Mouse (Mus musculus): Measurements from ENCODE around the gene Adk. TPM values are rescaled to one million over a fixed set of nuclear protein-coding genes. Genes with fewer than 3 reads are reported as not detected.
"Not testable (repeated sequence)": the region's sequence is repeated elsewhere in the genome, so short reads cannot be mapped to it uniquely, and the experiment has no call there.

Adk gene
- polyA plus RNA-seq, 1 experiment = 27.3 TPM

DNA sequence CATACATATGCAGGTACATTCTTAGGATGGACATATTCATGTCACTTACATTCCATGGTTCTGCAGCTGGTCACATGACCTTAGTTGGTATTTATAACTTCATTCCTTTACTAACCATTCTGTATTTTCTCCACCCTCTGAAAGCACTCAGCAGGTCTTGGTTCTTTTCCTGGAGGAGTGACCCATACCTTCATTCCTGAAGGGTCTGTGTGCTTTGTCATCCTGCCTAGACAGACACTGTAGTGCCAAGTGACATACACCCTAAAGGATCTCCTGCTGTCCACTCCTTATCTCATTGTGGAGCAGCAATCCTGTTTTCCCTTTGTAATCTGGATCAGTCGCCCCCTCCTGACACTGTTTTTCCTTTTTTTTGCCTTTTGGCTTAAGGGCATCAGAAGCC is 30.4 kb downstream of the Adk start:
- Histone ChIP-seq H3K27ac (ENCODE audit: control insufficient read depth, insufficient read depth, low read depth, low read length, poor library complexity) (no peak overlapping the region), H3K4me3 (replicated peaks; ENCODE audit: control insufficient read depth, low read depth, low read length) (no peak overlapping the region), H3K4me1 (ENCODE audit: control insufficient read depth, insufficient read depth, low read length) (peaks cover 1% of the 10 kb centered on the region; the same call in 1 of the 2 replicates)
- TF ChIP-seq CTCF (IDR thresholded peaks at IDR 0.05; ENCODE audit: control insufficient read depth, insufficient read depth, low read length) = no peak
- no peak for TF ChIP-seq POLR2A (IDR thresholded peaks at IDR 0.05; ENCODE audit: borderline replicate concordance, control insufficient read depth, low read depth, low read length)
- 85% methylated on average over 1 of the region's 1 CpGs for WGBS

DNA sequence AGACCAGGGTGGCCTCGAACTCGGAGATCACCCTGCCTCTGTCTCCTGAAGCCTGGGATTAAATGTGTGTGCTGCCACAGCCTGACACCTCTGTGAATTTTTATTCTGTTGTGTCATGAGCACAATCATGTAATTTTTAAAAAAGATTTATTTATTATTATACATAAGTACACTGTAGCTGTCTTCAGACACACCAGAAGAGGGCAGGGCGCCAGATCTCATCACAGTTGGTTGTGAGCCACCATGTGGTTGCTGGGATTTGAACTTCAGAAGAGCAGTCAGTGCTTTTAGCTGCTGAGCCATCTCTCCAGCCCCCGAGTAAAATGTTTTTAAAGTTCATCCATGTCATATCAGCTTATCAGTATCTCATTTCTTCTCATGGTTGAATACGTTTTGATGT is 33.3 kb downstream of the Adk start:
- H3K4me1 ChIP-seq (ENCODE audit: control insufficient read depth, insufficient read depth, low read length) = no peaks in the 10 kb centered on the region; the same call in 1 of the 2 replicates
- H3K27ac ChIP-seq (ENCODE audit: control insufficient read depth, insufficient read depth, low read depth, low read length, poor library complexity) = no peak overlapping the region
- no peak overlapping the region for H3K4me3 ChIP-seq (replicated peaks; ENCODE audit: control insufficient read depth, low read depth, low read length)
- WGBS = 76% methylated on average over 5 of the region's 5 CpGs
- TF ChIP-seq POLR2A (IDR thresholded peaks at IDR 0.05; ENCODE audit: borderline replicate concordance, control insufficient read depth, low read depth, low read length) = no peak
- TF ChIP-seq CTCF (IDR thresholded peaks at IDR 0.05; ENCODE audit: control insufficient read depth, insufficient read depth, low read length) = no peak

DNA sequence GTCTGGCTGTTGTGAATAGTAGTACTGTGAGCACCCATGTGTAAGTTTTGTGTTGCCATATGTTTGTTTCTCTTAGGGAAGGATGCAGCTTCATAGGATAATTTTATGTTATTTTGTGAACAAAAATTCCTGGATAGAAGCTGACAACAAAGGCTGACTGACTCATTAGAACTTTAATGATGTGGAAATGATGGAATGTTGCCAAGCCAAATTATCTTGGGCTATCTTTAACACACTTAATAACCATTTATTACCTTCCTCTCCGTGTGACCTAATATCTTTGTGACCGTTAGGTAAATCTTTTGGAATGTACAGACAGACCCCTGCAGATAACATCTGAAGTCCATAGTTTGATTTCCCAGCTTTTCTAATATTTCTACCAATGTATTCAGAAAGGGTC is 33.7 kb downstream of the Adk start:
- Histone ChIP-seq H3K27ac (ENCODE audit: control insufficient read depth, insufficient read depth, low read depth, low read length, poor library complexity) (no peak overlapping the region), H3K4me3 (replicated peaks; ENCODE audit: control insufficient read depth, low read depth, low read length) (no peak overlapping the region), H3K4me1 (ENCODE audit: control insufficient read depth, insufficient read depth, low read length) (no peaks in the 10 kb centered on the region; the same call in 1 of the 2 replicates)
- TF ChIP-seq POLR2A (IDR thresholded peaks at IDR 0.05; ENCODE audit: borderline replicate concordance, control insufficient read depth, low read depth, low read length) = no peak
- no peak for TF ChIP-seq CTCF (IDR thresholded peaks at IDR 0.05; ENCODE audit: control insufficient read depth, insufficient read depth, low read length)
- 78% methylated on average over 2 of the region's 2 CpGs for WGBS

DNA sequence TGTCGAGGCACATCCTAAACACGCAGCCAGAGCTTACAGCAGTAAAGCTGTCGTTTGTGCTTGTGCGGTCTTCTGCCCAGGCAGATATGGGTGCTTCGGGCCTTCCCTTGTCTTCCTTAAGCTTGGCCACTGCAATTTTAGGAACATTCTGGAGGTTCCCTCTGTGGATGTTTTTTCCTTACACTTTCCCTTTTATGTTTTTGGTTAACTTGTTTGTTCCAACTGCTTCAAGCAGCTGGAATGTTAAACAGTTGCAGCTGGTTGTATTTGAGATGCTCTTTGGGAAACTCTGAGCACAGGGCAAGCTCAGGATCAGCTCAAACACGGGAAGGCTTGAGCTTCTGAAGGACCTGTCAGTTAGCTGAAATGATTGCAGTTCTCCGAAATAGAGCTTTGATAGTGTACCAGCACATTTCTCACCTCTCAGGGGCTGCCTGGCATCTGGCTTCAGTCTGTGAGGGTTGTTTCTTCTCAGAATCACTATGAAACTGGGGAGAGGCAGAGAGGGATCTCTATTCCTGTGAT is 34.5 kb downstream of the Adk start:
- H3K4me3 ChIP-seq (replicated peaks; ENCODE audit: control insufficient read depth, low read depth, low read length) = no peak overlapping the region
- H3K27ac ChIP-seq (ENCODE audit: control insufficient read depth, insufficient read depth, low read depth, low read length, poor library complexity) = no peak overlapping the region
- 83% methylated on average over 7 of the region's 7 CpGs for WGBS
- TF ChIP-seq POLR2A (IDR thresholded peaks at IDR 0.05; ENCODE audit: borderline replicate concordance, control insufficient read depth, low read depth, low read length) = no peak
- no peak for TF ChIP-seq CTCF (IDR thresholded peaks at IDR 0.05; ENCODE audit: control insufficient read depth, insufficient read depth, low read length)
- H3K4me1 ChIP-seq (ENCODE audit: control insufficient read depth, insufficient read depth, low read length) = no peaks in the 10 kb centered on the region; the same call in 1 of the 2 replicates

DNA sequence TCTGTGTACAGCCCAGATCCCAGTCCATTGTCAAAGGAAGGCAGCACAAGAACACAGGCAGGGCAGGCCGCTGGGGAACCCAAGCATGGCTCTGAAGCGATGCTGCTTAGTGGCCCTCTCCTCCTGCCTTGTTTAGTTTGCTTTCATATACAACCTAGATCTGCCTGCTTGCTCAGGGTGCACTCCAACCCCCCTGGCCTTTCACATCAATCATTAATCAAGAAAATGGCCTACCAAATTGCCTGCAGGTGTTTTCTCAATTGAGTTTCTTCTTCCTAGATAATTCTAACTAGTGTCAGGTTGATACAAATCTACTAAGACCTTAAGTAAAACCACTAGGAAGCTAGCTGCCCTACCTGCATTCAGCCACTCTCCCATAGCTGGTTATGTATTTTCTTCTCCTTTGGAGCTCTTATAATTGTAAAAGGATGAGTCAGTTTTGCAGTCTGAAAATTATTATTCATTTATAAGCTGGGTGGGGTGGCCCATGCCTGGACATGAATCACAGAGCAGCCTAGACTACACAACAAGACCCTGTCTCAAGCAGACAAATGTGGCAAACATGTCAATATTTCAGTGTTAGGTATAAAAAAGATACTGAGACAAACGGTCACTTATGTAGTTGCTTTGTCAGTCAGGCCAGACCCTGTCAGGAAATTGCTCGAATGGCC is 35.2 kb downstream of the Adk start:
- no peaks in the 10 kb centered on the region; the same call in 1 of the 2 replicates for H3K4me1 ChIP-seq (ENCODE audit: control insufficient read depth, insufficient read depth, low read length)
- H3K4me3 ChIP-seq (replicated peaks; ENCODE audit: control insufficient read depth, low read depth, low read length) = no peak overlapping the region
- TF ChIP-seq CTCF (IDR thresholded peaks at IDR 0.05; ENCODE audit: control insufficient read depth, insufficient read depth, low read length) = no peak
- H3K27ac ChIP-seq (ENCODE audit: control insufficient read depth, insufficient read depth, low read depth, low read length, poor library complexity) = no peak overlapping the region
- WGBS = 75% methylated on average over 4 of the region's 4 CpGs

DNA sequence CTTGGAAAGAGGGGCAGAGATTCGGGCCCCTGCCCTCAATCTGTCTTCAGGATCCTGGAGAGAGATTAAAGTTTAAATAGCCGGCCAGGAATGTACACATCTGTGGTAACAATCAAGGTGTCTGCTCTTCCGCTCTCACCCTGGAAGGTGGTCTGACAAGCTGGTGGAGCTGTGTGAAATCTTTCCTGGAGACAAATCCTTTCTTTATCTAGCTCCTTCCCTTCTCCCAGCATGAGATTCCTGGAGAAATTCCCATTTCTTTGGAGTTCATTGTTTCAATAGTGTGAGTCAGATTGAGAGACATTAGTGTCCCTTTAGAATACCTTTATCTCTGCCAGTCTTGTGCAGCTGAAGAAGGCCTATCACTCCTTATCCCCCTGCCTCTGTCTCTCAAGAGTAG is 36.4 kb downstream of the Adk start:
- no peak for TF ChIP-seq POLR2A (IDR thresholded peaks at IDR 0.05; ENCODE audit: borderline replicate concordance, control insufficient read depth, low read depth, low read length)
- TF ChIP-seq CTCF (IDR thresholded peaks at IDR 0.05; ENCODE audit: control insufficient read depth, insufficient read depth, low read length) = no peak
- Histone ChIP-seq H3K27ac (ENCODE audit: control insufficient read depth, insufficient read depth, low read depth, low read length, poor library complexity) (no peak overlapping the region), H3K4me3 (replicated peaks; ENCODE audit: control insufficient read depth, low read depth, low read length) (no peak overlapping the region), H3K4me1 (ENCODE audit: control insufficient read depth, insufficient read depth, low read length) (no peaks in the 10 kb centered on the region; the same call in 1 of the 2 replicates)
- 78% methylated on average over 3 of the region's 3 CpGs for WGBS

DNA sequence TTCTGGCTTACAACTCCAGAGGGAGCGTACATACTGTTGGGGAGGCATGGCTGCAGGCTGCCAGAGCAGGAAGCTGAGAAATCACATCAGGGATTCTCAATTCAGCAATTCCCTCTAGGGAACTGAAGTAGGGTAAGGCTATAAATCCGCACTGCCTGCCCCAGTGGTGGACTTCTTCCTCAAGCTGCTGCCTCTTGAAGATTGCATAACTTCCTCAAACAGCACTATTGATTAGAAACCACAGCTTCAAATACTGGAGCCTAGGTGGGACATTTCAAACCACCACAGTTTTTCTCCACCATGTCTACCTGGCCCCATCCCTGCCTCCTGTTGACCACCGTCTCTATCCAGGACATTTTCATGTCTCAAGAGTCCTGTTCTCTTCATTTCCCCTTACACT is 38.0 kb downstream of the Adk start:
- H3K4me3 ChIP-seq (replicated peaks; ENCODE audit: control insufficient read depth, low read depth, low read length) = no peak overlapping the region
- TF ChIP-seq POLR2A (IDR thresholded peaks at IDR 0.05; ENCODE audit: borderline replicate concordance, control insufficient read depth, low read depth, low read length) (no peak), CTCF (IDR thresholded peaks at IDR 0.05; ENCODE audit: control insufficient read depth, insufficient read depth, low read length) (no peak)
- no peak overlapping the region for H3K27ac ChIP-seq (ENCODE audit: control insufficient read depth, insufficient read depth, low read depth, low read length, poor library complexity)
- no peaks in the 10 kb centered on the region; the same call in 1 of the 2 replicates for H3K4me1 ChIP-seq (ENCODE audit: control insufficient read depth, insufficient read depth, low read length)
- 28% methylated on average over 3 of the region's 3 CpGs for WGBS

DNA sequence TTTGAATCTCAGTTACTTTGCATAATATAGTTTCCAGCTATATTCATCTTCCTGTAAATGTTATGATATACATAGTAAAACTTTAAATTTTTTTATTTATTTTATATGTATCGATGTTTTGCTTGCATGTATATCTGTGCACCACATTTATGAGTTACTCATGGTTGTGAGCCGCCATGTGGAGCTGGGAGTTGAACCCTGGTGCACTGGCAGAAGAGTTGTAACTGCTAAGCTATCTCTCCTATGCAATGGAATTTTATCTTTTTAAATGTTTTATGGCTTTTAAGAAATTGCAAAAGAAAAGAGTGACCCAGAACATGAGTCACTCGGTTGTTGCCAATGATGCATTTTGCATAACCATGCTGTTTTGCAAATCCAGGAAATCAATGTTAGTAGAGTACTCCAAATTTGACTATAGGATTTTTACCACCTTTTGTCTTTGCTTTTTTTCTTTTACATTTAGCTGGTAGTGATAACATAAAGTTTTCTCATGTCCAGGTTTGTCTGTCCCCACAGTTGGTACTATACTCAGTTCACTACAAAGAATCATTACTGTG is 38.6 kb downstream of the Adk start:
- 70% methylated on average over 3 of the region's 3 CpGs for WGBS
- TF ChIP-seq POLR2A (IDR thresholded peaks at IDR 0.05; ENCODE audit: borderline replicate concordance, control insufficient read depth, low read depth, low read length) (no peak), CTCF (IDR thresholded peaks at IDR 0.05; ENCODE audit: control insufficient read depth, insufficient read depth, low read length) (no peak)
- H3K4me3 ChIP-seq (replicated peaks; ENCODE audit: control insufficient read depth, low read depth, low read length) = no peak overlapping the region
- no peak overlapping the region for H3K27ac ChIP-seq (ENCODE audit: control insufficient read depth, insufficient read depth, low read depth, low read length, poor library complexity)
- no peaks in the 10 kb centered on the region; the same call in 1 of the 2 replicates for H3K4me1 ChIP-seq (ENCODE audit: control insufficient read depth, insufficient read depth, low read length)

DNA sequence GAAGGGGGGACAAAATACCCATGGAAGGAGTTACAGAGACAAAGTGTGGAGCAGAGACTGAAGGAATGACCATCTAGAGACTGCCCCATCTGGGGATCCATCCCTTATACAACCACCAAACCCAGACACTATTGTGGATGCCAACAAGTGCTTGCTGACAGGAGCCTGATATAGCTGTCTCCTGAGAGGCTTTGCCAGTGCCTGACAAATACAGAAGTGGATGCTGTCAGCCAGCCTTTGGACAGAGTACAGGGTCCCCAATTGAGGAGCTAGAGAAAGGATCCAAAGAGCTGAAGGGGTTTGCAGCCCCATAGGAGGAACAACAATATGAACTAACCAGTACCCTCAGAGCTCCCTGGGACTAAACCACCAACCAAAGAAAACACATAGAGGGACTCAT is 41.8 kb downstream of the Adk start:
- H3K27ac ChIP-seq (ENCODE audit: control insufficient read depth, insufficient read depth, low read depth, low read length, poor library complexity); H3K4me1 ChIP-seq (ENCODE audit: control insufficient read depth, insufficient read depth, low read length); H3K4me3 ChIP-seq (replicated peaks; ENCODE audit: control insufficient read depth, low read depth, low read length): not testable (repeated sequence)
